Mouse (Mus musculus) stomach, embryonic 15.5 days (tissue): Measurements from ENCODE around the gene Lpar6. TPM values are rescaled to one million over a fixed set of nuclear protein-coding genes. Genes with fewer than 3 reads are reported as not detected.
A peak's percentile ranks its signal among the peaks of the same experiment; 100 is the strongest.

ENCODE experiments used
- ATAC-seq: fragments of 200-750 bp; cut with Nextera tagmentation; 2 replicates; pipeline ENCODE4 v1.8.0; 2017; ENCODE audit warnings: low read depth, moderate number of reproducible peaks, moderate TSS enrichment; ENCODE audit not compliant: insufficient read depth, low FRiP score
- H3K27ac ChIP-seq: fragments of 300-500 bp; sonication (generic); 2 replicates; pipeline ENCODE4 v1.5.1; 2015; ENCODE audit warnings: mild to moderate bottlenecking, inconsistent platforms
- H3K27me3 ChIP-seq: fragments of 300-500 bp; sonication (generic); replicated peaks from 2 replicates; pipeline ENCODE4 v1.6.1; 2015; ENCODE audit warnings: inconsistent platforms
- H3K36me3 ChIP-seq: fragments of 300-500 bp; sonication (generic); 2 replicates; pipeline ENCODE4 v1.6.1; 2015; ENCODE audit warnings: inconsistent platforms
- H3K4me1 ChIP-seq: fragments of 300-500 bp; sonication (generic); 2 replicates; pipeline ENCODE4 v1.6.1; 2015; ENCODE audit warnings: inconsistent platforms
- H3K4me2 ChIP-seq: fragments of 300-500 bp; sonication (generic); 2 replicates; pipeline ENCODE4 v1.6.1; 2015; ENCODE audit warnings: mild to moderate bottlenecking, inconsistent platforms
- H3K4me3 ChIP-seq: fragments of 300-500 bp; sonication (generic); replicated peaks from 2 replicates; pipeline ENCODE4 v1.5.1; 2015; ENCODE audit warnings: inconsistent platforms
- H3K9ac ChIP-seq: fragments of 300-500 bp; sonication (generic); 2 replicates; pipeline ENCODE4 v1.6.1; 2015; ENCODE audit warnings: inconsistent platforms
- H3K9me3 ChIP-seq: fragments of 300-500 bp; sonication (generic); 2 replicates; pipeline ENCODE4 v1.6.1; 2016; ENCODE audit warnings: inconsistent platforms
- WGBS: fragments of 180-500 bp; shearing (Covaris S2); methylation state at CpG from one replicate; pipeline ENCODE4 v1.1.7; 2015; 5-methylcytosine and 5-hydroxymethylcytosine counted together
- polyA plus RNA-seq: library from polyadenylated mRNA; unstranded; fragments of >200 nt; fragmentation: Nextera tagmentation; extraction: Ambion mirVana; gene quantifications from 2 replicates; pipeline ENCODE4 v1.2.1, GENCODE M21; 2015

Gene Lpar6
- polyA plus RNA-seq = 13.9 and 16.1 TPM in 2 replicates

DNA sequence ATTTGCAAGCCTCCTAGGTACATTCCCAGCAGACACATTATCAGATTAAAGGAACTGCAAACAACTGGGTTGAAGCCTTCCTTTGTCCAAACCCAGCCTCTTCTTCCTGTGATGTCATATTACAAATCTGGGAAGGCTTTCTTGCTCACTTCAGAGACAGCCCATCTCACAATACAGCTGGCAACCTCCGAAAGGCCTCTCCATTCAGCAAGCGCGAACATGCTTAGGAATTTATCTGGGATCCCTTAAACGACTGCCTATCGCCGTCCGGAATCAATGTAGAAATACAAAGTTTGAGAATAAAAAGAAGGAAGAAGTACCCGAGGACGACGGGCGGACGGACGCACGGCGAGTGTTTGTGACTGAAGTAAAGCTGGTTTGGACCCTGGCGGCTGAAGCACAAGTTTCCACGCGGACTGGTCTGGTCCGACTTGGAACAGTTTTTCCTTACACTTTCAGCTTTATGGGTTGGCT lies at the start of gene Lpar6:
Gene Lpar6, plus strand, starts transcription at position 48 of the 474 bp plus-strand sequence.
- WGBS = under 1% methylated on average over 19 of the region's 19 CpGs
- H3K4me1 ChIP-seq = no peaks in the 10 kb centered on the region

DNA sequence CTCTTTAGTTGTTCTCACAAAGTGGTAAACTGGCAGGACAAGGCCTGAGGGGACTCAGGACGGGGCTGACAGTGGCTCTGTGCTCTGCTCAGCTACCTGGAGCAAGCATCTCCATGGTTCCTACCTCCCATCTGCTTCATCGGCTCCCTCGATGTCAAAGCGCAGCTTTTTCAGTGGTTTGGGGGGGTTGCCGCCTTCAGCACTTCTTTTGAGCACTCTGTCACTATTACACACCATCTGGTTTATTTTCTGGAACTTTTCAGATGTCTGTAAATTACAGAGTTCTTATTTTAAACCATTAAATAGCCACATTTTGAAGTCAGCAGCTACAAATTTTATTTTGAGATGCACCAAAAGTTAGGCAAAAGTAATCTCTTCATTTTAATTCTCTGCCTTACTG lies 38.6 kb upstream of the Lpar6 start:
- H3K27ac ChIP-seq = no peak overlapping the region
- WGBS = 65% methylated on average over 5 of the region's 5 CpGs
- H3K9ac ChIP-seq = no peak overlapping the region
- H3K27me3 ChIP-seq = no peaks in the 10 kb centered on the region
- H3K9me3 ChIP-seq = no peaks in the 10 kb centered on the region
- no peak overlapping the region for H3K4me2 ChIP-seq
- H3K4me3 ChIP-seq = no peak overlapping the region
- H3K4me1 ChIP-seq = no peaks in the 10 kb centered on the region
- ATAC-seq = no peak
- H3K36me3 ChIP-seq = no peaks in the 10 kb centered on the region

More for the DNA sequence above, at the start of gene Lpar6:
- H3K36me3 ChIP-seq = no peaks in the 10 kb centered on the region
- H3K27me3 ChIP-seq = no peaks in the 10 kb centered on the region
- peak within 1 kb of the TSS; percentile 61 for H3K4me3 ChIP-seq
- ATAC-seq = peak; percentile 84
- H3K9me3 ChIP-seq = no peaks in the 10 kb centered on the region
- H3K9ac ChIP-seq = peak within 1 kb of the TSS; percentile 50
- peak within 1 kb of the TSS; percentile 98 for H3K27ac ChIP-seq
- H3K4me2 ChIP-seq = peak within 1 kb of the TSS; percentile 47

GRCm38 (mm10) chr14:73201447-73201846 lies 36.2 kb upstream of the Lpar6 start:
- Histone ChIP-seq H3K27me3 (no peaks in the 10 kb centered on the region), H3K27ac (no peak overlapping the region), H3K36me3 (no peaks in the 10 kb centered on the region), H3K4me3 (no peak overlapping the region), H3K4me2 (no peak overlapping the region), H3K9me3 (no peaks in the 10 kb centered on the region), H3K9ac (no peak overlapping the region), H3K4me1 (no peaks in the 10 kb centered on the region)
- 33% methylated on average over 3 of the region's 3 CpGs for WGBS
- ATAC-seq = no peak

- Histone ChIP-seq H3K9ac (no peak overlapping the region), H3K9me3 (no peaks in the 10 kb centered on the region), H3K36me3 (no peaks in the 10 kb centered on the region), H3K4me3 (no peak overlapping the region), H3K4me2 (no peak overlapping the region), H3K4me1 (no peaks in the 10 kb centered on the region), H3K27me3 (no peaks in the 10 kb centered on the region), H3K27ac (no peak overlapping the region)
- no peak for ATAC-seq
- WGBS = 72% methylated on average over 3 of the region's 3 CpGs
Observed at GRCm38 (mm10) chr14:73204016-73204415, 33.7 kb upstream of the Lpar6 start.

DNA sequence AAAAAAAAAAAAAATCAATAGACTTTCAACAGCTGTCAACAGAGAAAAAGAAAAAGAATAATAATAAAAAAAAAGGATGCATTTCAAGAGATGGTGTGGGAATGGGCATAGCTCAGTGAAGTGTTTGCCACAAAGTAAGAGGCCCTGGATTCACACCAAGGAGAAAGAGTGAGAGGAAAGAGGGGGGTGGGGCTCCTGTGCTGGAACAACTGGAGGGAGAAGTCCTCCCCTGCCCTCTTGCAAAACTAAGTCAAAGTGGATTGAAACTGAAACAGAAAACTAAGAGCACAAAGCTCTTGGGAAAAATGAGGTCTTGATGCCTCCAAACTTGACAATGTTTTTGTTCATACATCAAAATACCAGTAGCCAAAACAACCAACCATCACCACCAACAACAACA lies 28.4 kb upstream of the Lpar6 start:
- Histone ChIP-seq H3K36me3 (no peaks in the 10 kb centered on the region), H3K4me3 (no peak overlapping the region), H3K9ac (no peak overlapping the region), H3K9me3 (no peaks in the 10 kb centered on the region), H3K4me2 (no peak overlapping the region), H3K4me1 (no peaks in the 10 kb centered on the region), H3K27ac (no peak overlapping the region), H3K27me3 (no peaks in the 10 kb centered on the region)
- no peak for ATAC-seq

- no peak overlapping the region for H3K4me2 ChIP-seq
- no peak for ATAC-seq
- no peak overlapping the region for H3K27ac ChIP-seq
- no peaks in the 10 kb centered on the region for H3K4me1 ChIP-seq
- no peak overlapping the region for H3K9ac ChIP-seq
- no peak overlapping the region for H3K4me3 ChIP-seq
- no peaks in the 10 kb centered on the region; the same call in 1 of the 2 replicates for H3K36me3 ChIP-seq
- no peaks in the 10 kb centered on the region for H3K9me3 ChIP-seq
- 89% methylated on average over 8 of the region's 8 CpGs for WGBS
- no peaks in the 10 kb centered on the region for H3K27me3 ChIP-seq
Observed at GRCm38 (mm10) chr14:73210196-73210595, 27.5 kb upstream of the Lpar6 start.

- H3K4me1 ChIP-seq = no peaks in the 10 kb centered on the region
- no peaks in the 10 kb centered on the region for H3K9me3 ChIP-seq
- H3K4me3 ChIP-seq = no peak overlapping the region
- peaks cover 3% of the 10 kb centered on the region; the same call in 1 of the 2 replicates for H3K36me3 ChIP-seq
- H3K9ac ChIP-seq = no peak overlapping the region
- no peaks in the 10 kb centered on the region for H3K27me3 ChIP-seq
- WGBS = 89% methylated on average over 5 of the region's 5 CpGs
- ATAC-seq = no peak
- no peak overlapping the region for H3K4me2 ChIP-seq
- no peak overlapping the region for H3K27ac ChIP-seq
Observed at GRCm38 (mm10) chr14:73211477-73211876, 26.2 kb upstream of the Lpar6 start.

DNA sequence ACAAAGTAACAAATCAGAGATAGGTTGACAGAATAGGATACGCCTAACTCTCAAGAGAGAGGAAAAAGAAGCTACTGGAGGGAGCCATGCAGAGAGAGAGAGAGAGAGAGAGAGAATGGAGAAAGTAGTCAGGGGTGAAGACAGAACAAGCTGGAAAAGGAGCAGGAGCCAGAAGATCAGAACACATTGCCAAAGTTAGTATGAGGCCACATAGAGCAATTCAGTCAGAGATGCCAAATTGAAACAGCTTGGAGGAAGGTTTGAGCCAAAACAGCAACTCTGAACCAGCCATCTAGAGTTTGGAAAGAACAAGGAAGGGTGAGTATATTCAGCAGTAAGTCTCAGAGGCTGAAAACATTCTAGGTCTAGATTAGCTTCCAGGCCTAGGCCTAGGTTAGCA lies 20.6 kb upstream of the Lpar6 start:
- Histone ChIP-seq H3K4me2 (no peak overlapping the region), H3K4me1 (no peaks in the 10 kb centered on the region), H3K27me3 (no peaks in the 10 kb centered on the region), H3K36me3 (peaks cover 3% of the 10 kb centered on the region; the same call in 1 of the 2 replicates), H3K9me3 (no peaks in the 10 kb centered on the region), H3K9ac (no peak overlapping the region), H3K4me3 (no peak overlapping the region), H3K27ac (no peak overlapping the region)
- WGBS = 83% methylated on average over 1 of the region's 1 CpGs
- ATAC-seq = no peak

GRCm38 (mm10) chr14:73222316-73222970 lies 15.3 kb upstream of the Lpar6 start:
- H3K4me3 ChIP-seq = no peak overlapping the region
- H3K36me3 ChIP-seq = no peaks in the 10 kb centered on the region
- H3K9me3 ChIP-seq = no peaks in the 10 kb centered on the region
- no peak overlapping the region for H3K4me2 ChIP-seq
- H3K27me3 ChIP-seq = no peaks in the 10 kb centered on the region
- H3K9ac ChIP-seq = no peak overlapping the region
- WGBS = 85% methylated on average over 9 of the region's 9 CpGs
- 0 out of 2 replicates have a peak, but pooled peaks cover 1% of the 10 kb centered on the region for H3K4me1 ChIP-seq
- ATAC-seq = no peak
- H3K27ac ChIP-seq = no peak overlapping the region

DNA sequence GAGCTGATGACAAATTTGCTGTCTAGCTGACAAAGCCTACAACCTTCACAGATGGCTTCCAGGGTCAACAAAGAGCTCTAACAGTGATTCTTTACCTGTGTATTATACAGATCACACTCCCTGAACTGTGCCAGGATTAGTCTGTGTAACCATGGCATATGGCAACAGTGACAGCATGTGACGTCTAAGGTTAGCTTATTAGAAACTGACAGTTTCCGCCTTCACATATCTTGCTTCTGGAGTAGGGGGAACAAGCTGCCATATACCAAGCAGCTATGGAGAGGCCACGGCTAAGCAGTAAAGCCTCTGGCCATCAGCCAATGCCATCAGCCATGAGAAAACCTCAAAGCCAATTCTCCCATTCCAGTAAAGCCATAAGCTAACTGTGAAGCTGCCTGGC lies 11.3 kb upstream of the Lpar6 start:
- Histone ChIP-seq H3K9me3 (no peaks in the 10 kb centered on the region), H3K4me3 (no peak overlapping the region), H3K27ac (no peak overlapping the region), H3K27me3 (no peaks in the 10 kb centered on the region), H3K4me2 (no peak overlapping the region), H3K36me3 (no peaks in the 10 kb centered on the region), H3K4me1 (0 out of 2 replicates have a peak, but pooled peaks cover 4% of the 10 kb centered on the region), H3K9ac (no peak overlapping the region)
- whole genome bisulfite sequencing = 53% methylated on average over 3 of the region's 3 CpGs
- ATAC-seq = peak; percentile 47; the same call in 1 of the 2 replicates

DNA sequence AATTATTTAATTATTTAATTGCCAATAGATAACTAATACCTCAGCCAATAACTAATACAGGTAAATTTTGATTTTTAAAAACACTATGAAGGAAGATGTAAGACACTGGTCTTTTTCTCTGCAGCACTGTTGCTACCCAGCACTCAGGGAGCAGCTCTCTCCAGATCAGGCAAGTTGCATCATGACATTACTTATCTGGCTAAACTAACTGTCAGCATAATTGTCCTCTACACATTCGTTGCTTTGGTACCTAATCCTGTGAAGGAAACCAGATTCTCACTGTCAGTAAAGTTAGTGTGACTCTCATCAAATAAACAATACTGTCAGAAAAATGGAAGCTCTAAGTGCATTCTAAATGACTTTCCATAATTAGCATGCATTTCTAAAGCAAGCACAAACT lies 10.8 kb upstream of the Lpar6 start:
- WGBS = 6% methylated on average over 1 of the region's 1 CpGs
- no peak overlapping the region for H3K27ac ChIP-seq

GRCm38 (mm10) chr14:73231286-73231982 lies 6.3 kb upstream of the Lpar6 start:
- Histone ChIP-seq H3K9ac (no peak overlapping the region), H3K36me3 (no peaks in the 10 kb centered on the region), H3K4me1 (0 out of 2 replicates have a peak, but pooled peaks cover 4% of the 10 kb centered on the region), H3K27me3 (no peaks in the 10 kb centered on the region), H3K9me3 (no peaks in the 10 kb centered on the region), H3K4me3 (no peak overlapping the region), H3K27ac (peak overlapping the region; percentile 21; the same call in 1 of the 2 replicates), H3K4me2 (no peak overlapping the region)
- no peak for ATAC-seq
- 36% methylated on average over 5 of the region's 5 CpGs for WGBS

More for the DNA sequence above, 10.8 kb upstream of the Lpar6 start:
- 0 out of 2 replicates have a peak, but pooled peaks cover 4% of the 10 kb centered on the region for H3K4me1 ChIP-seq
- no peak overlapping the region for H3K4me2 ChIP-seq
- no peak overlapping the region for H3K4me3 ChIP-seq
- H3K9ac ChIP-seq = no peak overlapping the region
- no peaks in the 10 kb centered on the region for H3K27me3 ChIP-seq
- no peaks in the 10 kb centered on the region for H3K36me3 ChIP-seq
- no peak for ATAC-seq
- no peaks in the 10 kb centered on the region for H3K9me3 ChIP-seq
